8 mouse cellular contexts compared by ENCODE assay signal in genomic region chr2:119208344-119209175, GRCm38 (mm10). TPM values are rescaled to one million over a fixed set of nuclear protein-coding genes. Genes with fewer than 3 reads are reported as not detected.
DNase-seq lines count a peak whose midpoint lies in the region; ATAC-seq lines count a peak whose summit lies in the region.

TSS of gene Zfyve19 (plus strand) at chr2:119208617.
TSS of gene Dnajc17 (minus strand) at chr2:119208795.

- peak; percentile 99 for DNase-seq in adipocyte (ENCODE audit: low spot score)
- DNase-seq in embryo, embryonic 10 days (ENCODE audit: low spot score): peak; percentile 99
- peak; percentile 89 for DNase-seq in gastrocnemius, postnatal 10 days
- DNase-seq in induced T-regulatory cell, adult 2 months (ENCODE audit: low read depth): peak; percentile 98
- DNase-seq in left cerebral cortex, adult 9 months (ENCODE audit: low spot score in 2 of 2): peak; percentile 95 to 98
- DNase-seq in right cerebral cortex, postnatal 14 days: peak; percentile 97
- peak; percentile 89 to 97 for DNase-seq in urinary bladder, postnatal 36 days (ENCODE audit: low spot score in 2 of 2)

- ATAC-seq in megakaryocyte progenitor cell, adult 5-6 weeks (replicated peaks; ENCODE audit: poor library complexity): peak; percentile 92

RNA-seq across cellular contexts. Expression of gene Zfyve19, which starts in this region (rescaled TPM):
- 10 to 100 TPM; 13.6 to 21.8 TPM for total RNA-seq in gastrocnemius, postnatal 10 days (2021)
- 29.4 and 38.4 TPM in 2 replicates for total RNA-seq in megakaryocyte progenitor cell, adult 5-6 weeks (2015)
- total RNA-seq in megakaryocyte progenitor cell, adult 5-6 weeks (2017): 59.2 and 79.1 TPM in 2 replicates

RNA-seq across cellular contexts. Expression of gene Dnajc17, which starts in this region (rescaled TPM):
- total RNA-seq in gastrocnemius, postnatal 10 days (2021): 10 to 100 TPM; 11.8 to 11.9 TPM
- 32.6 and 34.6 TPM in 2 replicates for total RNA-seq in megakaryocyte progenitor cell, adult 5-6 weeks (2015)
- total RNA-seq in megakaryocyte progenitor cell, adult 5-6 weeks (2017): 86.0 and 87.8 TPM in 2 replicates

Comparison
In these comparisons a context has a peak if more than half of its experiments do, and no peak if none do; other contexts are left out.
1. Peak in every context shown above with its lines: DNase-seq and ATAC-seq.